Mouse (Mus musculus) kidney, postnatal 10 days (tissue): ENCODE data around the gene Slc10a4.
A peak's percentile ranks its signal among the peaks of the same experiment; 100 is the strongest.

Experiments
- DNase-seq: peaks from one replicate; pipeline ENCODE4 v3.0.0; 2021; ENCODE audit warnings: mixed read lengths

Slc10a4 gene

DNA sequence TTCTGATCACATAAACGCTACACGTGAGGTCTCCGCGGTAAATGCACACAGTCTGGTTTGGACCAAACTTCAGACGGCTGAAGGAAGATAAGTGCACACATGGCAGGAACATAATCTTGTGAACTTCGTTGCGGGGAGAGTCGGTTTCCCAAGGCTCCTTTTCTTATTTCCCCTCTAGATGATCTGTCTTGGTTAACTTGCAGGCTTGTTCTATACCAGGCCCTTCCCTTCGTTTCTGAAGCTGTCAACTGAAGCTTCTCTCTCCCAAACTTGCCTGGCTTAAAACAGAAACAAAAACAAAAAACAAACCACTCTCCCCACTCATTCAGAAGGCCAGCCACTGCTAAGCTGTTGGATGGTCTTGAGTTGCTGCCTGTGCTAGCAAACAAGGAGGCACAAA lies 8.1 kb downstream of the Slc10a4 start:
- DNase-seq = no peak

DNA sequence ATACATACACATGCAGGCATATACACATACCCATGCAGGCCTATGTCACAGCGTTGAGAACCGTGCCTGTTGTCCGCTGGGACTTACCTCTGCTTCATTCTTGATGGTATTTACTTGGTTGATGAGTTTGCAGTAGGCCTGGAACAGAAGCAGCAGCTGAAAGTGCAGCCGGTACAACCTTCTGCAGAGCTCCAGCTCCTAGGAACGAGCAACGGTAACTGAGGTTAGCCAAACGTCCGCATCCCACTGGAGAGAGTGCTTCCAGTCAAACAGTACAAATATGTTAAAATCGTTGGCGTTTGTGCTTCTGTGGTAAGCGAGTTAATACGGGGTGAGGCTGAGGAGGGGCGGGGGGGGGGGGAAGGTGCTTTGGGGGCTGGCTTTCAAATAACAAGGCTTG lies 17.1 kb downstream of the Slc10a4 start:
- no peak for DNase-seq

DNA sequence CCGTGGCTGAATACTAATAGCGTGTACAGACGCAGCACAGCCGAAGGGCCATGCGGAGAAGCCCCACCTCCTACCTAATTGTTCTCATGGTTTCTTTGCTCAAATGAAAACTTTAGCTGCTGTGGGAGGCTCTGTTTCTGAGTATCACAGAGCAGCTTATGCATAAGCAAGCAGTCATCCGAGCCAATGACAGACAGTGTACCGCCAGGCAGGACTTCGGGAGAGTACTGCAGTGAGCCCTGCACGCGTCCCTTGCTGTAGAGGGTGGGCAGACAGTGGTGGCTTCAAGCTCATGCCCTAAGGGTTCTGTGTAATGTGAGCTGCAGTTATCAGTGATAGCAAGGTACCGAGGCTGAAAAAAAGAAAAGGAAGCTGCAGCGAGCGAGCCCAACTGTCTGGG lies 22.0 kb downstream of the Slc10a4 start:
- DNase-seq = no peak

DNA sequence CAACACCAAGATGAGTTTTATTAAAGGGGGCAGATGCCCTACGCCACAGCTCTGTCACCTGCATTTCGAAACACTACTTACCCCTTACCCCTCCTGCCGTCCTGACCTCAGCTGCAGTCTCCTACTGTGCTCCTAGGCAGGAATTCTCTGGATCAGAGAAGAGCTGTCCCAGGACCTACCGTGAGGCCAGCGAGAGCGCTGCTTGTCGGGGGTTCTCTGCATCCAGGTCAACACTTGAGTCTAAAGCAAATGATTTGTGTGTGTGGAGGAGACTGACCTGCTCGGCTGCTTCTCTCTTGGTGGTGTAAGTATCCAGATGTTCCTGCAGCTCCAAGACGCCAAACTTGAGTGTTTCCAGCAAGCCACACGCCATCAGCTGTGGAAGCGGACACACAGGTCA lies 25.8 kb downstream of the Slc10a4 start:
- DNase-seq = no peak

DNA sequence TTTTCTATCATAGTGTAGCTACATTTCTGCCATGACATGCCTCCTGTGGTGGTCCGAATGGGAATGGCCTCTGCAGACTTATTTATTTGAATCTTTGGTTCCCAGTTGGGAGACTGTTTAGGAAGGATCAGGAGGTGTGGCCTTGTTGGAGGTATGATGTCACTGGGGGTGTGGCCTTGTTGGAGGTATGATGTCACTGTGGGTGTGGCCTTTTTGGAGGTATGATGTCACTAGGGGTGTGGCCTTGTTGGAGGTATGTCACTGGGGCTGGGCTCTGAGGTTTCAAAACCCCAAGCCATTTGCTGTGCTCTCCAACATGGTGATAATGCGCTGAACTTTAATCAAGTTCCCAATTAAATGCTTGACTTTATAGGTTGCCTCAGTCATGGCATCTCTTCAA lies 37.4 kb downstream of the Slc10a4 start:
- DNase-seq = no peak

DNA sequence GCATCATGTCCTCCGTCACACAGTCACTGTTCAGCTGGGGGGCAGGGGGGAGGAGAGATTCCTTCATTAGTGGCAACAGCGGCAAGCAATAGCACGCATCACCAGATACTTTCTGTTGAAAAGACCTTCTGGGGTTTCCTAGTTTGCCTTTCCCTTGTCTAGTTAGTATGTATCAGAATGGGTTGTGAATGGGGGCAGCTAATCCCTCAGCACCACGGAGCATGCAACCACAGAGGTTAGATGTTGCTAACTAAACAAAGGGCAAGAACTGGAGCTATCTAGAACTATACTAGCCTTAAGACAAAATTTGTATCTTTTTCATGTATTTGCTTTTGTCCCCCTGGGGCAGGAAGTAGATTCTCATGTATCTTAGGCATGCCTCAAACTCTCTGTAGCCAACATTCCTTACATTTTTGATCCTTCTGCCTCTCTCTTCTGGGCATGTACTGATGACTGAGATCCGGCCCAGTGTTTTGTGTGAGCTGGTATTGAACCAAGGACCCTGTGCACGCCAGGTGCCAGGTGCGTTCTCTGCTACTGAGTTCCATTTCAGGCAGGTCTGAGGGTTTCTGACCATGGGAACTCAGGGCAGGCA lies 41.1 kb downstream of the Slc10a4 start:
- no peak for DNase-seq

DNA sequence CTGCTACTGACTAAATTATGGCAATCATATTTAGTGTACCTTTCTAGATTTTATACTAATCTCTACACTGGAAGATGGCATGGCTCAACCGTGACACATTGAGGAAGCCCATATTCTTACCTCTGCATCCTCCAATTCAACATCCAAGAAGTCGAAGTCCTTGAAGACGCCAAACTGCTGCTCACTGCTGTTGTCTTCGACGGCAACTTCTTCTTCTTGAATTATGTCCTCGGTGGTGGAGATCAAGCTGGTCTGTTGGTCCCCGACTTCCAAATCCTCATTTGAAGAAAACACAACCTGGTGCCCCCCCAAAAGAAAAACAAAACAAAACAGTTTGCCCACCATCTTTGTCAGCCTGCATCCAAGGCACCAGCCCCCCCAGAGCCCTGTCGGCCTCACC lies 47.2 kb downstream of the Slc10a4 start:
- DNase-seq = no peak

DNA sequence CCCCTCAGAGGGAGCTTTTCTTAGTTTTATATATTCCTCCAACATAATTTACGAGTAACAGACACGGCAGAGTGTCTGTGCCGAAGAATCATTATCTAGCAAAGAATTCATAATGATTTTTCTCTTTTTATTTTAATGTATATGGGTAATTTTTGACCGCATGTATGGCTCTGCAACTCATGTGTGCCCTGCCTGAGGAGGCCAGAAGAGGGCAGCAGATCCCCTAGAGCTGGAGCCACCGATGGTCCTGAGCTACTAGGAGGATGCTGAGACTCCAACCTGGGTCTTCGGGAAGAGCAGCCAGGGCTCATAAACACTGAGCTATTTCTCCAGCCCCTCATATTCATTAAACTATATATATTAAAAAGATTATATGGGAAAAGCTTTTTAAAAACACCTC lies 49.8 kb downstream of the Slc10a4 start:
- peak; percentile 32 for DNase-seq

DNA sequence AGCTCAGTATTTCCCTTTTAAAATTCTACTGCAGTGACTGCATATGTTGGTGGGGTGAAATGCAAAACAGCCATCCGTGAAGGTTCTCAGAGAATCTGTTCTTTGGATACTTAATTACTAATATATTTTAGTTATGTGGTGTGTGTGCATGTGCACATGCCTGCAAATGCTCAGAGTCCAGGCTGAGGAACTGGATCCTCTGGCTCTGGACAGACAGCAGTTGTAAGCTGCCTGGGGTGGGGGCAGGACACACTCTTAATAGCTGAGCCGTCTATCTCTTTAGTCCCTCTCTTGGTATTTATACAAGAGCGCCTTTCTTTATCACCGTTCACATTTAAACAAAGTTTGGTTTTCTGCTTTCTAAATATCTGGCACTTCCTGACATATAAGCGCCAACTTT lies 50.3 kb downstream of the Slc10a4 start:
- DNase-seq = no peak

DNA sequence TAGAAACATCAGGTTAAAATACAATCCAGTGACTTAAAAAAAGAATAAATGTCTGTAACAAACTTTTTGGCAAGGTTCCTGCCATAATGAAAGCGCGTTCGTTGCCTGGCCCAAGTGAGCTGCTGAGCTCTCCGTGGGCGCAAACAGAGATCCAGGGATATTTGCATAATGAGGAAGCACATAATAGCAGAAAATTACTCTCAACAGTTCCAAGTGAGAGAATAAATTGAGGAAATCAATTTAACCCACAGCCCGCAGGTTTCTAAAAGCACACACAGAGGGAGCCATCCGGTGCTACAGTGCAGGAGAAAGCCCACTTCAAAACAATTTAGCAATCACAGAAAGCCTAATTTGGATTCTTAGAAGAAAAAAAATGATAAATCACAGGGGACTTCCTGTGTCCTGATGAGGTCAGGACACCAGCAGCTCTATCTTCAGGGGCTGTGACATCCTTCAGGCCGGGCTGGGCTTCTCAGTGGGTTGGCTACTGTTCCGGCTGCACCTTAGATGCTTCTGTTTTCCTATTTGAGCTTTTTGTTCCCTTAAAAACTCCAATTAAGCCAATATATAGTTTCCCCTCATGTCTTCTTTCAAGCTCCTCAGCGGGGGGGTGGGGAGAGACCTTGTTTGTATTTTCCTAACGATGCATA lies 54.9 kb downstream of the Slc10a4 start:
- DNase-seq = no peak
